Mouse (Mus musculus) heart, postnatal 0 days (tissue): ENCODE measurements around the gene Supt4a. TPM values are rescaled to one million over a fixed set of nuclear protein-coding genes. Genes with fewer than 3 reads are reported as not detected.
A peak's percentile ranks its signal among the peaks of the same experiment; 100 is the strongest.

Experiments used
- ATAC-seq: fragments of 200-750 bp; cut with Nextera tagmentation; 2 replicates; pipeline ENCODE4 v1.8.0; 2017; ENCODE audit warnings: low read depth, moderate number of reproducible peaks, moderate library complexity; ENCODE audit not compliant: insufficient read depth
- DNase-seq: peaks from one replicate; pipeline ENCODE4 v3.0.0-alpha.2; 2016; ENCODE audit warnings: low spot score
- H3K27ac ChIP-seq: fragments of 300-500 bp; sonication (generic); 2 replicates; pipeline ENCODE4 v1.5.1; 2014; ENCODE audit warnings: low read depth, mild to moderate bottlenecking
- H3K27me3 ChIP-seq: fragments of 300-500 bp; sonication (generic); 2 replicates; pipeline ENCODE4 v1.6.1; 2014; ENCODE audit warnings: low read length, mixed read lengths; ENCODE audit not compliant: control insufficient read depth, insufficient read depth
- H3K36me3 ChIP-seq: fragments of 300-500 bp; sonication (generic); replicated peaks from 2 replicates; pipeline ENCODE4 v1.6.1; 2014; ENCODE audit warnings: low read length, mixed read lengths; ENCODE audit not compliant: control insufficient read depth, insufficient read depth
- H3K4me1 ChIP-seq: fragments of 300-500 bp; sonication (generic); 2 replicates; pipeline ENCODE4 v1.6.1; 2014; ENCODE audit warnings: antibody characterized with exemption; ENCODE audit not compliant: control insufficient read depth, insufficient read depth
- H3K4me2 ChIP-seq: fragments of 300-500 bp; sonication (generic); 2 replicates; pipeline ENCODE4 v1.6.1; 2014; ENCODE audit warnings: low read depth, mild to moderate bottlenecking, low read length, moderate library complexity
- H3K4me3 ChIP-seq: fragments of 300-500 bp; sonication (generic); 2 replicates; pipeline ENCODE4 v1.5.1; 2014; ENCODE audit warnings: low read depth, low read length
- H3K9ac ChIP-seq: fragments of 300-500 bp; sonication (generic); replicated peaks from 2 replicates; pipeline ENCODE4 v1.6.1; 2014; ENCODE audit warnings: low read depth, low read length, mixed read lengths
- H3K9me3 ChIP-seq: fragments of 300-500 bp; sonication (generic); replicated peaks from 2 replicates; pipeline ENCODE4 v1.6.1; 2016; ENCODE audit warnings: low read length; ENCODE audit not compliant: control insufficient read depth
- CTCF ChIP-seq: IDR thresholded peaks from 2 replicates; pipeline ENCODE4 v1.5.1; 2016; ENCODE audit warnings: antibody characterized with exemption, control low read depth, low read depth
- EP300 ChIP-seq: IDR thresholded peaks from 2 replicates; pipeline ENCODE4 v1.6.1; 2016; ENCODE audit warnings: antibody characterized with exemption, low read depth
- WGBS: fragments of 180-500 bp; shearing (Covaris S2); extraction: QIAGEN DNeasy Blood & Tissue Kit; methylation state at CpG from one replicate; pipeline ENCODE4 v1.1.7; 2014; 5-methylcytosine and 5-hydroxymethylcytosine counted together
- polyA plus RNA-seq: library from polyadenylated mRNA; unstranded; fragments of >200 nt; fragmentation: Nextera tagmentation; extraction: Ambion mirVana; gene quantifications from 2 replicates; pipeline ENCODE4 v1.2.1, GENCODE M21; 2015
- total RNA-seq: library from RNA; depleted of rRNA; stranded (reverse); fragments of >200 nt; gene quantifications from 2 replicates; pipeline ENCODE4 v1.2.3, GENCODE M21; 2014; ENCODE audit warnings: low replicate concordance

Gene Supt4a
- total and polyA plus RNA-seq, 2 experiments from 2014 or later = 50.3 to 101 TPM

GRCm38 (mm10) chr11:87749192-87750042, 12.1 kb downstream of the Supt4a start:
- Histone ChIP-seq H3K4me3 (no peak overlapping the region; the same call in 1 of the 2 replicates), H3K36me3 (peaks cover 7% of the 10 kb centered on the region), H3K27me3 (no peaks in the 10 kb centered on the region), H3K4me1 (no peaks in the 10 kb centered on the region), H3K9ac (no peak overlapping the region), H3K9me3 (no peaks in the 10 kb centered on the region), H3K4me2 (peak overlapping the region; percentile 37; the same call in 1 of the 2 replicates), H3K27ac (peak overlapping the region; percentile 67; the same call in 1 of the 2 replicates)
- TF ChIP-seq CTCF = no peak
- no peak for TF ChIP-seq EP300
- ATAC-seq (no peak), DNase-seq (no peak)
- 33% methylated on average over 18 of the region's 18 CpGs for WGBS

GRCm38 (mm10) chr11:87750043-87750421, 12.7 kb downstream of the Supt4a start:
- Histone ChIP-seq H3K36me3 (peaks cover under 1% of the 10 kb centered on the region; the same call in 1 of the 2 replicates), H3K27me3 (no peaks in the 10 kb centered on the region), H3K4me3 (no peak overlapping the region), H3K9me3 (no peaks in the 10 kb centered on the region), H3K27ac (peak overlapping the region; percentile 67; the same call in 1 of the 2 replicates), H3K9ac (no peak overlapping the region), H3K4me1 (no peaks in the 10 kb centered on the region), H3K4me2 (peak overlapping the region; percentile 37; the same call in 1 of the 2 replicates)
- 55% methylated on average over 11 of the region's 11 CpGs for whole genome bisulfite sequencing
- TF ChIP-seq CTCF = no peak
- no peak for TF ChIP-seq EP300
- DNase-seq = no peak
- no peak for ATAC-seq

- WGBS = 48% methylated on average over 3 of the region's 3 CpGs
- DNase-seq = no peak
Observed at GRCm38 (mm10) chr11:87750521-87750920, 13.2 kb downstream of the Supt4a start.

GRCm38 (mm10) chr11:87751031-87751430, 13.7 kb downstream of the Supt4a start:
- Histone ChIP-seq H3K36me3 (no peaks in the 10 kb centered on the region), H3K4me3 (peak overlapping the region; percentile 14; the same call in 1 of the 2 replicates), H3K27me3 (no peaks in the 10 kb centered on the region), H3K4me1 (no peaks in the 10 kb centered on the region), H3K9ac (no peak overlapping the region; the same call in 1 of the 2 replicates), H3K27ac (peak overlapping the region; percentile 83; the same call in 1 of the 2 replicates), H3K9me3 (no peaks in the 10 kb centered on the region), H3K4me2 (peak overlapping the region; percentile 12; the same call in 1 of the 2 replicates)
- TF ChIP-seq EP300 (no peak), CTCF (no peak)
- no peak for ATAC-seq
- DNase-seq = no peak
- WGBS = 73% methylated on average over 8 of the region's 8 CpGs

More at GRCm38 (mm10) chr11:87750521-87750920, 13.2 kb downstream of the Supt4a start:
- H3K4me3 ChIP-seq = no peak overlapping the region
- no peaks in the 10 kb centered on the region for H3K27me3 ChIP-seq
- H3K9me3 ChIP-seq = no peaks in the 10 kb centered on the region
- peak overlapping the region; percentile 83; the same call in 1 of the 2 replicates for H3K27ac ChIP-seq
- peak overlapping the region; percentile 37; the same call in 1 of the 2 replicates for H3K4me2 ChIP-seq
- H3K36me3 ChIP-seq = no peaks in the 10 kb centered on the region
- ATAC-seq = no peak
- TF ChIP-seq CTCF (no peak), EP300 (no peak)
- no peak overlapping the region for H3K9ac ChIP-seq
- H3K4me1 ChIP-seq = no peaks in the 10 kb centered on the region

GRCm38 (mm10) chr11:87751491-87751966, 14.2 kb downstream of the Supt4a start:
- H3K27ac ChIP-seq = peak overlapping the region; percentile 83; the same call in 1 of the 2 replicates
- no peak for ATAC-seq
- H3K4me2 ChIP-seq = peak overlapping the region; percentile 24; the same call in 1 of the 2 replicates
- H3K4me1 ChIP-seq = no peaks in the 10 kb centered on the region
- no peak for DNase-seq
- WGBS = 52% methylated on average over 4 of the region's 4 CpGs
- no peaks in the 10 kb centered on the region for H3K9me3 ChIP-seq
- H3K27me3 ChIP-seq = no peaks in the 10 kb centered on the region
- no peak for TF ChIP-seq CTCF
- no peak for TF ChIP-seq EP300
- no peak overlapping the region; the same call in 1 of the 2 replicates for H3K9ac ChIP-seq
- H3K4me3 ChIP-seq = peak overlapping the region; percentile 14; the same call in 1 of the 2 replicates
- H3K36me3 ChIP-seq = no peaks in the 10 kb centered on the region
